Mouse (Mus musculus) G1E (cell line): ENCODE data around the gene Ap3s2.

Experiments
- CTCF ChIP-seq: IDR thresholded peaks from 2 replicates; pipeline ENCODE4 v1.5.1; 2012; ENCODE audit warnings: low read depth, low read length, inconsistent platforms, mixed read lengths
- GATA1 ChIP-seq: IDR thresholded peaks from 2 replicates; pipeline ENCODE4 v1.6.1; 2012; ENCODE audit warnings: borderline replicate concordance, low read length, inconsistent platforms, mixed read lengths
- GATA2 ChIP-seq: IDR thresholded peaks from 2 replicates; pipeline ENCODE4 v1.6.1; 2012; ENCODE audit warnings: low read depth, low read length, inconsistent platforms, borderline replicate concordance
- POLR2AphosphoS5 ChIP-seq: IDR thresholded peaks from 2 replicates; pipeline ENCODE4 v1.6.1; 2012; ENCODE audit warnings: low read depth, low read length, inconsistent platforms; ENCODE audit not compliant: insufficient replicate concordance
- TAL1 ChIP-seq: conservative IDR thresholded peaks from 2 replicates; pipeline ENCODE4 v1.6.1; 2012; ENCODE audit warnings: low read depth, low read length, inconsistent platforms, mixed read lengths

DNA sequence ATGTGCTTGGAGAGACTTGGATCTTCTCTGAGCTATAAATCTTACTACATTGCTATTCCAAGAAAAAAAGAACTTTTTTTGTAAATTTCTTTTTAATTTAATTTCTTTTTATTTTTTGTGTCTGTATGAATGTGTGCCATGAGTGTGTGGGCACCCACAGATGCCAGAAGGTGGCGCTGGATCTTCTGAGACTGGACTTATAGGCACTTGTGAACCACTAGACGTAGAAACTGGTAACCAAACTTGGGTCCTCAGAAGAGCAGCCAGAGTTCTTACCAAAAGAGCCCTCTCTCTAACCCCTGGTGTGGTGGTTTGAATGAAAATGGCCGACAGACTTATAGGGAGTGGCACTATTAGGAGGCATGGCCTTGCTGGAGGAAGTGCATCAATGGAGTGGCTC lies 30.6 kb upstream of the Ap3s2 start:
- TF ChIP-seq CTCF (no peak), GATA1 (no peak), TAL1 (no peak), POLR2AphosphoS5 (no peak), GATA2 (no peak)
